Mouse (Mus musculus) c-Kit-positive CD71-negative TER-119-negative erythroid progenitor cells, embryonic 14.5 days (primary cell): ENCODE results near the gene Pde4d.

Source experiments
- DNase-seq: peaks from one replicate; pipeline ENCODE4 v3.0.0-alpha.2; 2013; ENCODE audit warnings: low read depth

Gene Pde4d

GRCm38 (mm10) chr13:109296347-109297037 is 846.7 kb downstream of the Pde4d start:
- DNase-seq: no peak

- peak; percentile 50 for DNase-seq
These were observed 849.1 kb downstream of the Pde4d start for GRCm38 (mm10) chr13:109298852-109299251.

GRCm38 (mm10) chr13:109299511-109300250 is 849.9 kb downstream of the Pde4d start:
- no peak for DNase-seq

- DNase-seq: no peak
These were observed 862.8 kb downstream of the Pde4d start for GRCm38 (mm10) chr13:109312542-109312941.

- no peak for DNase-seq
These were observed 865.9 kb downstream of the Pde4d start for GRCm38 (mm10) chr13:109315608-109316007.

GRCm38 (mm10) chr13:109317644-109318043 is 867.9 kb downstream of the Pde4d start:
- DNase-seq: no peak

GRCm38 (mm10) chr13:109318434-109318998 is 868.8 kb downstream of the Pde4d start:
- DNase-seq: no peak

- DNase-seq: no peak
These were observed 876.3 kb downstream of the Pde4d start for GRCm38 (mm10) chr13:109326061-109326460.

- DNase-seq: no peak
These were observed 881.8 kb downstream of the Pde4d start for GRCm38 (mm10) chr13:109331563-109331962.

GRCm38 (mm10) chr13:109341902-109342301 is 892.2 kb downstream of the Pde4d start:
- no peak for DNase-seq

GRCm38 (mm10) chr13:109342469-109342868 is 892.7 kb downstream of the Pde4d start:
- no peak for DNase-seq

GRCm38 (mm10) chr13:109343596-109343995 is 893.8 kb downstream of the Pde4d start:
- peak; percentile 39 for DNase-seq

GRCm38 (mm10) chr13:109347770-109348169 is 898.0 kb downstream of the Pde4d start:
- DNase-seq: no peak

- no peak for DNase-seq
These were observed 898.6 kb downstream of the Pde4d start for GRCm38 (mm10) chr13:109348316-109348715.

GRCm38 (mm10) chr13:109350100-109350499 is 900.4 kb downstream of the Pde4d start:
- no peak for DNase-seq

GRCm38 (mm10) chr13:109354017-109354416 is 904.3 kb downstream of the Pde4d start:
- DNase-seq: no peak

- no peak for DNase-seq
These were observed 906.5 kb downstream of the Pde4d start for GRCm38 (mm10) chr13:109356252-109356651.

- DNase-seq: no peak
These were observed 910.2 kb downstream of the Pde4d start for GRCm38 (mm10) chr13:109359994-109360393.

- DNase-seq: no peak
These were observed 912.6 kb downstream of the Pde4d start for GRCm38 (mm10) chr13:109362340-109362739.

- no peak for DNase-seq
These were observed 924.7 kb downstream of the Pde4d start for GRCm38 (mm10) chr13:109374465-109374864.

GRCm38 (mm10) chr13:109376681-109377080 is 926.9 kb downstream of the Pde4d start:
- DNase-seq: no peak

- no peak for DNase-seq
These were observed 930.4 kb downstream of the Pde4d start for GRCm38 (mm10) chr13:109380149-109380548.

GRCm38 (mm10) chr13:109388626-109389220 is 939.0 kb downstream of the Pde4d start:
- no peak for DNase-seq
